Mouse (Mus musculus) kidney, adult 2 months (tissue): ENCODE results near the gene Sit1.

Experiments used
- CTCF ChIP-seq: fragments of 200-500 bp; conservative IDR thresholded peaks from 2 replicates; pipeline ENCODE4 v1.5.1; 2011; ENCODE audit warnings: low read depth, mild to moderate bottlenecking, control low read depth, low read length, moderate library complexity, mixed read lengths; ENCODE audit not compliant: insufficient read depth, insufficient read length
- POLR2A ChIP-seq: fragments of 200-500 bp; IDR thresholded peaks from one replicate; pipeline ENCODE4 v1.6.1; 2011; ENCODE audit warnings: low read depth, low read length, control low read depth

- no peak for TF ChIP-seq POLR2A
- TF ChIP-seq CTCF = no peak
Measured at GRCm38 (mm10) chr4:43519956-43520355, 36.4 kb upstream of the Sit1 start.
